Mouse (Mus musculus): ENCODE measurements around the gene Glmn.

The Glmn gene

DNA sequence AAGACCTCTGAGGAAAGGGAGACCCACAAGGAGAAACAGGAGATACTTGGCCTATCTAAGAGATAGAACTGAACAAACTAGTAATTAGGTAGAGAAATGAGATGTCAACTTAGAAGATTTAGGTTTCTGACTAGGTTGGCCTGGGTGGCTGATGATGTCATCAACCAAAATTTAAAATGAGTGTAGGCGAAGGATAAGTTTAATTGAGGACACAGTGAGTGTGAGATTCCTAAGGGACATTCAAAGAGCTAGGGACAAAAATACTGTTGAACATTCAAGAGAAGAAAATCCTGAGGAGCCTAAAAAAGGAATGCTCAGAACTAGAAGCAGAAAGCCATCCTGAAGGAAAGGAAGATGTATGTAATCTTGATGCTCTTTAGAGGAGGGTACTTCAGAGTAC is 81.6 kb downstream of the Glmn start:
- in situ Hi-C loops (cut with MseI, MboI): no loop called here

DNA sequence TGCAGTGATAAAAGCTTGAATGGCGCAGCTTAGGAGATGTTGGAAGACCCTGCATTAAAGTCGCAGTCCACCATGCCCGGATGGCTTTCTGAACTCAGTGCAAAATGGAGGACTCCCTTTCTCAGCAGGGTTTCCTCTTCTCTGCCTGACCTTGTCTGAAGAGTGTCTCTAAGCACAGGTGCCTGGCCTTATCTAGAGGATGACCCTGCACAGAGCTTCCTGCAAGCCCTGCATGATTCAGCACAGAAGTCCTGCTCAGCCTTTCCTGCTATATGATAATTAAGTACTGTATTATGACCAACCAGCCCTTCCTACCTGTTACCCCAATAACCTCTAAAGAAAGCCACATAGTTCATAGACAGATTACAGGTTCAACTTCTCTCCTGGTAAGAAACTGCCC is 82.2 kb downstream of the Glmn start:
- in situ Hi-C loops (cut with MseI, MboI): no loop called here

DNA sequence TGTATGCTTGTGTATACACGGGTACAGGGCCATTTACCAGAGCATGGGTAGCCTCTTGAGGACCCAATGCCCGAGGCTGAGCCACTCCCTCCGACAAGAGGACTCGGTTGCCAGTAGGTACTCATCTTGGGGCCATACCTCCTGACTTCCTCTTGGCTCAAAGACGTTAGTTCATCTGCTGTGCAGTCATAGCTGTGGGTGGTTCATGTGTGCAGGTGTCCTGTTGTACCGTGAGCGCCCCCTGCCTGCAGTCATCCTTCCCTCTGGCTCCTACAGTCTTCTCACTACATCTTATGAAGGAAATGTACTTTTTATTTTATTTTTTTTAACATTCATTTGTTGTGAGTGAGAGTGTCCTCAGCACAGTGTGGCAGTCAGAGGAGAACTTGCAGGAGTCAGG is 84.1 kb downstream of the Glmn start:
- in situ Hi-C loops (cut with MseI, MboI): no loop called here

DNA sequence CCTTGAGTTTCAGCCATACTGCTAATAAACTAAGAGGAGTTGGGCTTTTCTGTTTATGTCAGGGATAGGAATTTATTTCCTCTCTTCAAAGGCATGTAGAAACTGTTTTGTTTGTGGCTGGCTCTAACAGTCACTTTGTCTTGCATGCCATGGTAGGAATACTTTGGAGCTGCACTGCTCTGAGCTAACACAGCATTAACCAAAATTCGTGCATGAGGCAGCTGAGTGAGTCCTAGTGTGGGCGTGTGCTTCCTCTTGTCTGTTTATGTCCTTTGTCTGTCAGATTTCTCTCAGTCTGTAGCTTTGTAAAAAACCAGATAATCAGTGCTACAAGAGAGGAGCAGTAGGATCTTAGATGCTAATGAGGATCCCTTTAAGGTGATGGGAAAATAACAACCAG is 86.4 kb downstream of the Glmn start:
- in situ Hi-C loops (cut with MseI, MboI): no loop called here

DNA sequence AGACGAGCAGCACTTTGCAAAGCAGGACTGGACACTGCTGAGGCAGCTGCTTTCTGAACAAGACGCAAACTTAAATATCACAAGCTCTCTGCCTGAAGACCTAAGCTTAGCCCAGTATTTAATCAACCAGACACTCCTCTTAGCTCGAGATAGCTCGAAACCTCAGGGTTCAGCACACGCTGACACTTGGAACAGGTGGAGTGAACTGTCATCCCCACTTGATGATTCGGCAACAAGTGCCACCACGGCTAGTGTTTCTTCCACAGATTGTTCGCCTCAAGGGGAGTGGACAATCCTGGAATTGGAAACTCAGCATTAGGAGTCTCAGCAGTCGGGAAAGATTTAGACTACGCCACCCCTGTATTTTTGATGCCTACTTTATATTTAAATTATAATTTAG is 87.2 kb downstream of the Glmn start:
- in situ Hi-C loops (cut with MseI, MboI): no loop called here

DNA sequence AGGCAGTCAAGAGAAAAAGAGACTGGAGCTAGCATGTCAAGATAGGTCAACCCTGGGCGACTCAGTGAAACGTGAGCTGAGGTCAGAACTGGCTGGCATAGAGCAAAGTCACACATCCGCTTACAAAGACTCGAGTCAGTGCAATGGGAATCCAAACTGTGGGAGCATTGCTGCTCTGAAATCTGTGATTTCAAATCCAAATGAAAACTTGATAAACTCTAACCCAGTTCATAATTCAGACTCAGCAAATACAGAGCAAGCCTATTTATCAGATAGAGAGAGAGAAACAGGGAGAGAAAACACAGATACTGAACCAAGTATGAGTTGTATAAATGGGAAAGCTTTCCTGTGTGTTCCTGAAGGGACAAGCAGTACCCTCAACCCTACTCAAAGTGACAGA is 90.4 kb downstream of the Glmn start, which contains the start of gene Gm42669:
TSS of gene Gm42669 (plus strand) at position 301 of the 400 bp plus-strand sequence.
- in situ Hi-C loops (cut with MseI, MboI): no loop called here

DNA sequence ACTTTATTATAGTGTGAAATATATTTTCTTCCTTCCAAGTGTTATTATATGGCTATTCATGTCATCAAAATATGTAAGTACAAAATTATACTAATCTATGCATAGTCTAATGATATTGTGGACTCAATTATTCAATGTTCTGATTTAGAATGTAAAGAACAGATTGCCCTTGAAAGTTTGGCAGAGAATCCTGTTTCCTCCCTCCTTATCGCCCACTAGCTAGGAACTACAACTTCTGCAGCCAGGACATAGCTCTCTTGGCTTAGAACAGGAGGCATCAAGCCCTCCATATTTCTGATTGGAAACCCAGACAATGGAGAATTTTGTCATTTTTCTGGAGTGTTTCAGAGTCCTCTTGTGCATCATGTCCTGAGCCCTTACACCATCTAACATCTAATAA is 96.9 kb downstream of the Glmn start:
- in situ Hi-C loops (cut with MseI, MboI): no loop called here

DNA sequence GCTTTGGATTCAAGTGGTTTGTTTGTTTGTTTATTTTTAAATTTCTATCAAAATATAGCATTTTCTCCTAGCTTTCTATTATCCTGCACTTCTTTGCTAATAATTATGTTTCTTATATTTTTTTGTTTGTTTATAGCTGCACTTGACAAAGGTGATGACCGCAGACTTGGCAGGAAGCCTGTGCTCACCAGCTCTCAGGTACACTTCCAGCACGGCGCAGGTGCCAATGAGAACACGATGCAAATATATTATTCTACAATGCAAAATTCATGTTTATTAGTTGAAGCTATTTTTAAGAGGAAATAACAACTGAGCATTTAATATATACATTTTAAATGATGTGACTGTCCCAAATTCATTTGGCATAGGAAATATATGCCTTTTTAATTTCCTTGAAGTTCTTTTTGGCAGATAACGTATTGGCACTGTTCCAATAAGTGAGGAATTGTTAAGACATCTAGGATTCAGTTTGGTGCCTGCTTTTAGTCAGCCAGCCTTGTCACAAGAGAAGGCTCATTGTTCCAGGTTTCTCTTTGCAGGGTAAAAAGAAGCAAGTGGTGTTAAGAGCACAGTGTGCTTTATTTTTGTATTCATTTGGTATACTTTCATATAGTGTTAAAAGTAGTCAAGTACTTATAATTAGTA is 97.7 kb downstream of the Glmn start:
- in situ Hi-C loops (cut with MseI, MboI): no loop called here
